Mouse (Mus musculus): ENCODE data around the gene Apoa4. TPM values are rescaled to one million over a fixed set of nuclear protein-coding genes. Genes with fewer than 3 reads are reported as not detected.

Apoa4 gene
- polyA plus RNA-seq, 2 experiments from 2014 or later, result not detected

DNA sequence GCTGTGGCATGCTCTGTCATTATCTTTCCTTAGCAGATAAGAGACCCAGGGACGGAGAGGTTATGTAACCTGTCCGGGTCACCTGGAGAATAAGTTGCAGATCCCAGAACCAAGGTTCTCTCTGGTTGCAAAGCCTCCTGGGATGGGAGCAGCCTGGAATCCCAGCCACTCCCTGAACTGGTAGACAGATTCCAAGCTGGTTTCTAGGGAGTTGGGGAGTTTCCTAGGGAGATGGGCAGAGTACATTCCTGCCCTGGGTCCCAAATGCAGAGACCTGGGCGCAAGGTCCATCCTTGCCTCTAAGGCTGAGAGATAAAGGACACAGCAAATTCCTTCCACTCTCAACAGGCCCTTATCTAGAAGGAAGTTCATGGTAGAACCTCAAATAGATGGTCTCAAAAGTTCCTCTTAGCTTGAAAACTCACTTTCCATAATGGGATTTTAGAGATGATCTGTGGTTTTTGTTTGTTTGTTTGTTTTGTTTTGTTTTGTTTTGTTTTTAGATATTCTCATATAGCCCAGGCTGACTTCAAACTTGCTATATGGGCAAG, 13.4 kb upstream of the Apoa4 start:
- no peak for ATAC-seq

DNA sequence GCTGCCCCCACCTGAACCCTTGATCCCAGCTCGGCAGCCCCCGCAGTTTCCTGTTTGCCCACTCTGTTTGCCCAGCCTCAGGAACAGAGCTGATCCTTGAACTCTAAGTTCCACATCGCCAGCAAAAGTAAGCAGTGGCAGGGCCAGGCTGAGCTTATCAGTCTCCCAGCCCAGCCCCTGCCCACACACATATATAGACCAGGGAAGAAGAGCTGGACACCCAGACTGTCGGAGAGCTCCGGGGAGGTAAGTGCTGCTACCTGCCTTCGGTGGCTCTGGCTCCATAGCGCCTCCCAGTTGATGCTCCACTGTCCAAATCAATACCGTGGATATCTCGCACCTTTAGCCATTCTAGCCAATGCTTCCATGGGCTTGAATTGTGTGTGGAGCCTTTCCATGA, 12.0 kb upstream of the Apoa4 start, which contains the start of gene Apoa1:
Gene Apoa1 (plus strand): TSS at position 90 of the 400 bp plus-strand sequence.
- no peak for ATAC-seq

DNA sequence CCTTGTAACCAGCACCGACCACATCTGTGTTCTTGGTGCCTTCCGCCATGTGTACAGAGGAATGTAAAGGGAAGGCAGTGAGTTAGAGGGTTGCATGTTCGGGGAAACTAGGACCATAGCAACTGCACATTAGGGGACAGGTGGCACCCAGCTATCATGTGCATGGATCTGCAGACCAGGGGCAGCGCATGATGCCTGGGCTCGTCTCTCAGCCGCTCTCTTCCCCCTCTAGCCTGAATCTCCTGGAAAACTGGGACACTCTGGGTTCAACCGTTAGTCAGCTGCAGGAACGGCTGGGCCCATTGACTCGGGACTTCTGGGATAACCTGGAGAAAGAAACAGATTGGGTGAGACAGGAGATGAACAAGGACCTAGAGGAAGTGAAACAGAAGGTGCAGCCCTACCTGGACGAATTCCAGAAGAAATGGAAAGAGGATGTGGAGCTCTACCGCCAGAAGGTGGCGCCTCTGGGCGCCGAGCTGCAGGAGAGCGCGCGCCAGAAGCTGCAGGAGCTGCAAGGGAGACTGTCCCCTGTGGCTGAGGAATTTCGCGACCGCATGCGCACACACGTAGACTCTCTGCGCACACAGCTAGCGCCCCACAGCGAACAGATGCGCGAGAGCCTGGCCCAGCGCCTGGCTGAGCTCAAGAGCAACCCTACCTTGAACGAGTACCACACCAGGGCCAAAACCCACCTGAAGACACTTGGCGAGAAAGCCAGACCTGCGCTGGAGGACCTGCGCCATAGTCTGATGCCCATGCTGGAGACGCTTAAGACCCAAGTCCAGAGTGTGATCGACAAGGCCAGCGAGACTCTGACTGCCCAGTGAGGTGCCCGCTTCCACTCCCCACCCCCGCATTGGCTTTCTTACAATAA, 10.7 kb upstream of the Apoa4 start:
- no peak for ATAC-seq

DNA sequence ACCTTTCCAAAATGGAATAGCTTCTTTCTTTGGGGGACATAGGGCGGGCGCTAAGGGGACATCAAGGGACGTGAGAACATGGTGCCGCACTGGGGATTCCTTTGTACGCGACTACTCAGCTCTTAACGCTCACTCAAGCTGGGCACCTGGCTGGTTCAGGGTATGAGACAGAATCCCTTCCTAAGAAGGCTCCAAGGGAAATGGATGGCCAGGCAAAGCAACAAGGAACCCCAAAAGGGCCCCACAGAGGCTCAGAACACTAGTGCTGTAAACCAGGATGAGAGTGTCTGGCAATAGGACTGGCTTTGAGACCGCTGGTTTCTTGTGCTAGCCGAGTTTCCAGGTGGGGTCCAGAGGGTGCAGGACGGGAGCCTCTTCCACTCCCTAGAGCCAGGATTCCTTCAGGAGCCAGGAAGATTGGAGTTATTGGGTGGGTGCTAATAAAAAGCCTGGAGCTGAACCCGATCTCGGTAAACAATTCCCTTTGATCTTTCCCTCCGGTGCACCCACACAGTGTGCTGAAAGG, 10.0 kb upstream of the Apoa4 start:
- ATAC-seq, result no peak

DNA sequence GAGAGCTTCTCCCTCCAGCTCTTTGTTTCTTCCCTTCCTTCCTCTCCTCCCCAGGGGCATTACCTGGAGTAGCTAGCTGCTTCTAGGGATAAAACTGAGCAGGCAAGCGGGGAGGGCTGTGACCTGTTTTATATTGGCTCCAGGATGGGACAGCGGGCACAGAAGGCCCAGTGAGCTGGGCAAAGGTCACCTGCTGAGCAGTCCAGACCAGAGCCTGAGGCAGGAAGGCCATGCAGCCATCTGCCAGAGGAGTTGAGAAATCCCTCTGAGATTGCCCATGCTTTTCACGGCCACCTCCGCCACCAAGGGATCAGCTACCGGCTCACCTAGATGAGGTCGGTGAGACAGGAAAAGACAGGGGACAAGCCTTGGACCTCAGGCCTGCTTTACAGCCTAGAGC, 5.3 kb upstream of the Apoa4 start:
- no peak for ATAC-seq

DNA sequence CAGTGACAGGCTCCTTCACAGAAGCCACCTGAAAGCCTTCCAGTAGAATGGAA, 5.1 kb upstream of the Apoa4 start, which contains the start of gene Apoc3:
Gene Apoc3 (minus strand): TSS at position 41 of the 53 bp plus-strand sequence.
- ATAC-seq, result no peak

DNA sequence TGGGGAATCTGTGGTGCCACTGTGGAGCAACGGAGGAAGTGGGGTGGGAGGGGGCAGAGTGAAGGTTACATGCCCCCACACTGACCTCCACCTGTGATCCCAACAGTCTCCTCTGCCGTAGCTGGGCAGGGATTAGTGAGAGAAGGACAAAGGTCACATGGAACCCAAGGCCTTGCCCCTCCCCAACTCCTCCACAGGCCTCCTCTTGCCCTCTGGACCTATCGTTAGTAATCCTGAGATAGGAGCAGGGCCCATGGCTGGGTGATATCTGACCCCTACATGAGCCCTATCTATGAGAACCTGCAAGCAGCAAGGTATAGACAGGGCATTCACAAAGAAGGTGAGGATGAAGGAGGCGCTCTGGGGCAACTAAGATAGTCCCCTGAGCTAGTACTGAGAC, 4.8 kb upstream of the Apoa4 start:
- no peak for ATAC-seq

DNA sequence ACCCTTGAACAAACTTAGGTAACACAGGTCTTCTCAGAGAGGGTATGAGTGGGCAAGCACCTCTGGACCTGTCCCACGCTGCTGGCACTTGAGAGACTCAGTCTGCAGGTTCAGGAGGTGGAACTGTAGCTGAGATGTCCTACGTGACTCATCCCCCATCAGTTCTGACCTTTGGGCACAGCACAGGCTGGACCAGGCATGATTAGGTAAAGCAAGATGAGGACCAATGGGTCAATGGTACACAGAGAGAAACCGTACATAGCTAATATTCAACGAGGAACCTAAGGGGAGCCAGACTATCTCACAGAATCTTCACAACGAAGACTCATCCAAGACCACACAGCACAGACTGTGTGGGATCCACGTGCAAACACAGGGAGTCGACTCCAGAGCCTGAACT, 1.6 kb upstream of the Apoa4 start:
- no peak for ATAC-seq

DNA sequence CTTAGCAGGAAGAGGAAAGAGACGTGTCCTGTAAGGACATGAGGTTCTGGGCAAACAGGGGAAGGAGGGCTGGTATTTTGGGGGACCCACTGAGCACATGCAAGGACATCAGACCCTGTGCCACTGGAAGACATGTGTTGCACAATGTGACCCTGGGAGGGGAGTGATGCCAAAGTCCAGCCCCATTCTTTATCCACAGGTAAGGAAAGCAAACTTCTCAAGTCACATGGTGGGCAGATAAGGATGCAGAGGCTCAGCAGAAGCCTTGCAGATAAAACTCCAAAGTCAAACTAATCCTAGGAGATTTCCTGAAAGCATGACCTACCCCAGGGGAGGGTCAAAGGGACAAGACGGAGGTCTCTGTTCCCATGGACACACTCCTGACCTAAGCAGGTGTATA, 1.3 kb downstream of the Apoa4 start:
- ATAC-seq, result no peak

DNA sequence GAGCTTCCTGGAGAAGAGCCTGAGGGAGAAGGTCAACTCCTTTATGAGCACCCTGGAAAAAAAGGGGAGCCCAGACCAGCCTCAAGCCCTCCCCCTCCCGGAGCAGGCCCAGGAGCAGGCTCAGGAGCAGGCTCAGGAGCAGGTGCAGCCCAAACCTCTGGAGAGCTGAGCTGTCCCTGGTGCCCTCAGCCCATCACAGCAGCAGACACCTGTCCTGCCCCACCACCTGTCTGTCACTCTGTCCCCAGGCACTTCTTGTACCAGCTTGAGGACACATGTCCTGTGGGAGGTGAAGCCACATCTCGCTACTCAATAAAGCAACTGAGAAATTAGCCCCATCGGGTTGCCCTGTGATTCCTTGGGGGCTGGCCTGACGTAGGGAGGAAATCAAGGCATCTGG, 2.6 kb downstream of the Apoa4 start:
- ATAC-seq, result no peak

DNA sequence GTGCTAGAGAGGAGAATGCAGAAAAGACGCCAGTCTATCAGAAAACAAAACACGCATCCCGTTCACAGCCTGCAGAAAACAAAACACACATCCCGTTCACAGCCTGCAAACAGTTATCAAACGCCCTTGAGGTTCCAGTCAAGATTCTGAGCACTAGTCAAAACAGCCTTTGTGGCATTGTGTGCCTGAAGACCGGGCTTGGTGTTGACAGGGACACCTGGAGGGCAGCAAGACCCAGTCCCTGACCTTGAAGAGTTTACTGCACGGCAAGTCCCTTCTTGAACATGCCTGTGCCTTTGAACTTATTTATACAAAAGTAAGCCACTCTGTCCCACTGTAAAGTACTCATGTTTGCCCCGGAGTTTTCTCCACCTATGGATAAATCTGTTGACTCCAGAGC, 3.1 kb downstream of the Apoa4 start:
- ATAC-seq, result no peak

DNA sequence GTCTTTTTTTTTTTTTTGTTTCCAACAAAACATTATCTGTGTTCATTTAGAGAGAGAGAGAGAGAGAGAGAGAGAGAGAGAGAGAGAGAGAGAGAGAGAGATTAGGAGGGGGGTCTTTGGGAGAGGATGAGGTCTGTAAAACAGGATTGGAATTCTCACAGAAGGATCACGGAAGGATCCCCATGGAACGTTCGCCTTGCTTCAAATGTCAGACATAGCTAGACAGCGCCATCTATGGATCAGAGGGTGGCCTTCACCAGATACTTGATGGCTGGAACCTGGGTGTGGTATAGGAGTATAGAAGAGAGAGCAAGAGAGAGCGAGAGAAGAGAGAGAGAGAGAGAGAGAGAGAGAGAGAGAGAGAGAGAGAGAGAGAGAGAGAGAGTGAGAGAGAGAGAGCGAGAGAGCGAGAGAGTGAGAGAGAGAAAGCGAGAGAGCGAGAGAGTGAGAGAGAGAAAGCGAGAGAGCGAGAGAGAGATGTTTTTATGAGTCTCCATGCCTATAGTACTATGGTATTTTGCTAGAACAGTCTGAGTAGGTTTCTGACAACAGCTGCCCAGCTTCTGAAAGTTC, 6.3 kb downstream of the Apoa4 start:
- no peak for ATAC-seq

DNA sequence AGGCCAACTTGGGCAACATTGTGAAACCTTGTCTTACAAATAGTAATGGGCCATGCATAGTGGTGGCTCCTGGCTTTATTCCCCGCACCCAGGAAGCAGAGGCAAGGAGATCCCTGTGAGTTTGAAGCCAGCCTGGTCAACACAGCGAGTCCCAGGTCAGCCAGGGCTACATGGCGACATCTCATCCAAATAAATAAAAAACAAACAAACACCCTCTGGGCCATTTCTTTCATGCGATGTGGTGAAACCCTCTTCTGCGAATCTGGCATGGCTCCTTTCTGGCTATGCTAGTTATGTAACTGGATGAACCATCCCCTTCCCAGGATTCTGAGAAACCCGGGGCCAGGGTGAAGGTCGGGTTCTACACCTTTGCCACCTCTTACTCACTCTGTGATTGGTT, 15.7 kb downstream of the Apoa4 start:
- ATAC-seq, result no peak

DNA sequence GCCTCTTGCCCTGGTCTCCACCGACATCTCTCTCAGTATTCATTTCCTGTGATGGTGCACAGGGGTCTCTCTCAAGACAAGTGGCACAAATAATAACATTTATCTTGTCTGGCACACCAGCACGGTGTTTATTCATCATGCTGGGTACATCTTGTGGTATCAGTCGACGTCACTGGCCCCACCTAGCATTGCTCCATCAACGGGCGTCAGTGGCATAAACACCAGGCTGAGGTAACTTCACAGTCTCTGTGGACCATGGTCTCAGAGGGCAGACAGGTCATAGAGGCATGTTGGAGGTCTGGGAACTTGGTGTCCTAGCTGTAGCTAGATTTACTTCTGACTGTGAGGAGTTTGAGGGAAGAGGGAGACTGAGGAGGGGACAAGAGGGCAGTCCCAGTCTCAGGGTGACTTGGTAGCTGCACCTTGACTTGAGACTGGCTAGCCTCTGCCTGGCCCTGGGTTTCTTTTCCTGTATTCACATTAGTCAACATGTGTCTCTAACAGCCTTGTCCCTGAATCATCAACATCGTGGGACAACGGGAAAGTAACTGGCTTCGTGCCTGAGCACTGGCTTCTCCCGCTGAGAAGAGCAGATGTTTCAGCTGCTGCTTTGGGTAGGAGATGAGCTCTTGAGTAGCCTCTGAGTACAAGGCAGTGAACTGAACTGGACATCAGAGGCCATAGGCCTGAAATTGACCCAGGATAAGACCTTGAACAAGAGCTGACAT, 16.3 kb downstream of the Apoa4 start:
- ATAC-seq, result no peak

DNA sequence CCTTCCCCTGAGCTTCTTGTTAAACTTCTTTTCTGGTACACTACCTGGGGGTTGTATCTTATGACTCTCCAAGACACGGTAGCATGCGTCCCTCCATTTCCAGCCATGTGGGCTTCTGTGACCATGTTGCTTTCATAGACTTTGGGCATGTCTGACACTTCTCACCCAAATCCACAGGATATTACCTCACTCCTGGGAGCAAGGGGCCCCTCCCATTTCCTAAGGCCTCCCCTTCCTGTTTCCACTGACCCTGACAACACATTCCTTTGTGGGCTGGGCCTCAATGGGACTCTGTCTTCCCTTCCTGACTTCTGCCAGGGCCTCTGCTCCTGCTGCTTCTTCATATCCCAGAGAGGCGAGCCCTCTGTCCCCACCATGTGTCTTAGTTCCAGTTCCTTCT, 17.1 kb downstream of the Apoa4 start:
- ATAC-seq, result no peak

DNA sequence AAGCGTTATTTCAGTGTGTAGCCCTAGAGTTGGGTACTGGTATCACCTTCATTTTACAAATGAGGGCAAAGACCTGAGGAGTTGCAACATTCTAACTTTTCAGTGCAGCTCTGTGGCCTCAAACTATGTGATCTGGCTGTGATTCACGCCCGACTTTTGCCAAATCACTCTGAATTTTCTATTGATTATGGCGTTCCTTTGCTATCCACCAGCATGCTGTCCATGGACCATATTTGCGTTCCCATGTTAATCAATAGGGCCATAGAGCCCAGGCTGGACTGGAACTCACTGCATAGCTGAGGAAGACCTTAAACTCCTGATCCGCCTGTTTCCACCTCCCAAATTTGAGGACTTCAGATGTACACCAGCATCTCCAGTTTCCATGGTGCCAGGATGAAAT, 18.6 kb downstream of the Apoa4 start:
- ATAC-seq, result no peak

DNA sequence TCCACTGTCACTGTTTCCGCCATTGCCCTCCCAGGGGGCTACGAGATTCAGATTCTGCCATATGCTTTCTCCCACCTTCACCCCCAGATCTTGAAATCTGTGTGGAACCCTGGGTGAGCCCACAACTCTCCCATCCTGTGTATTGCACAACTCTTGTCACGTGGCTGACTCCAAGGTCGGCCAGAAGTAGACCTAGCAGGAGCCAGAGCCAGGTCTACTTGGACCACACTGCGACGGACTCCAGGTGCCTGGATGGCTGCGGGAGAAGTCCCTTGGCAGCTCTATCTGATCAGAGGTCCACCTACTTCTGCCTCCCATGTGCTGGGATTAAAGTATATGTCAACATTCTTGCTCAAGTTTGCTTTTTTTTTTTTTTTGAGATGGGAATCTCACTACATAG, 20.6 kb downstream of the Apoa4 start:
- no peak for ATAC-seq

DNA sequence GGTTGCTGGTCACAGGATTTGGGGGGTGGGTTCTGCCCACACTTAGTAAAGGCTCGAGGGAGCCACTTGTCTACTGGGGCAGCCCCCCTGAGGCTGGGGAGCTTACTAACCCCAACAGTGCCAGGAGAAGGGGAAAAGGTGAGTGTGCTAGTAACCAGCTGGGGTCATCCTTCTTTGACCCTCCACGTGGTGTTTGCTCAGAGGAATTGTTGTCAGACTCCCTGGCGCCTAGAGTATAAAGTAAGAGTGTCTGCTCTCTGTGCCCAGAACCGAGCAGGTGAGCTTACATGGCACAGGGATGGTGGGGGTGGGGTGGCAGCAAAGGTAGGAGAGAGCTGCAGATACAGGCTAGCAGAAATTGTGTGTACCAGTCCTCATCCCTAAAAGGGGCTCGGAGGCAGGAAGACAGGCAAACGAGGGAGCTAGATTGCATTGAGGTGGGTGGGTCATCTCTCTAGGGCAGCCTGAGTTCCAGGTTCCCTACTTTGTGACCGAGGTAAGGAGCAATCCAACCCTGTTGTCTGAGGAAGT, 27.9 kb downstream of the Apoa4 start, which contains the start of gene Apoa5:
Gene Apoa5 (plus strand): TSS at position 291 of the 531 bp plus-strand sequence.
- ATAC-seq, result no peak

DNA sequence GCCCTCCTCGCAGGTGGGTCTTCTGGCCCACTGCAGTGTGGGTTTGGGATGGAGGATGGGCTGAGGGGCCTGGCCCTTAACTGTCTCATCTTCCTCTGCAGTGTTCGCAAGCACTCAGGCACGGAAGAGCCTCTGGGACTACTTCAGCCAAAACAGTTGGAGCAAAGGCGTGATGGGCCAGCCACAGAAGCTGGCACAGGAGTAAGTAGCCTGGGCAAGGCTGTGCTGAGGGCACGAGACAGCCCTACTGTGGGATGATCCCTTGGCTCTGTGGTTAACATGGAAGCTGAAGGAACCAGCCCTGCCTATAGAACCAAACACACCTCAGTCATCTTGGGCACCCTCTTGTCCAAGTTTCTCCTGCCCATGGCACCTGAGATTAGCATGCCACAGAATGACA, 28.6 kb downstream of the Apoa4 start:
- no peak for ATAC-seq

DNA sequence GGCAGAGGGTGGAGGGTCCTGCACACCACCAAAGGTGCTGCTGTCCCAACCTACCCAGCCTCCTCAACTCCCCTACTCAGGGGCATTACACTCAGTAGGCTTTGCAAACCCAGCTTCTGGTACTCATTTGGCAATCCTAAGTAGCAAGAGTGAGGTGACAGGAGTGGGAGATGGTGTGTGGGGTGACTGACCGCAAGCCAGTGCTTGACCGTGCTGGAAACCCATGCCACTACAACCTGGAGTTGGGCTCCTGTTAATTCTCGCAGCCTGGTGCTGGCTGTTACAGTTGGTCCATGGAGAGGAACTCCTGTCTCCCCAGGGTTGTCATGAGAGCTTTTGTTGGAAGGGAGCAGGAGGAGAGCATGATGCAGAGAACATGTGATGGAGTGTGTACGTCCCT, 30.3 kb downstream of the Apoa4 start:
- no peak for ATAC-seq

DNA sequence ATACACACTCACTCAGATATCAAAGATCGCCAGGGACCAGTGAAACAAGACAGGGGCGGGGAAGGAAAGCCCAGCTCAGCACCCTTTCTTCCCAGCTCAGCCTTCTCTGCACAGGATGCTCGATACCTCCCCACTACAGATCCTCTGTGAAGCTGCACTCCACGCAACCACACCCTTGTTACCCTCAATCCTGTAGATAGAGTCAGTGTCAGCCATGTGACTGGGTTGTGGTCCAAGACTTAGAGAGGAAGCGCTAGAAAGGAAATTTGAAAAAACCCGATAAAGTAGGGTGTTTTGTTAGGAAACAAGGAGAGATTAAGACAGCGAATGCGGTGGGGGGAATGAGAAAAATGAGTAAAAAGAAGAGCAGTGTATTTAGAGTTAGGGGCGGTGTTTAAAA, 31.6 kb downstream of the Apoa4 start:
- peak; percentile 35 for ATAC-seq

DNA sequence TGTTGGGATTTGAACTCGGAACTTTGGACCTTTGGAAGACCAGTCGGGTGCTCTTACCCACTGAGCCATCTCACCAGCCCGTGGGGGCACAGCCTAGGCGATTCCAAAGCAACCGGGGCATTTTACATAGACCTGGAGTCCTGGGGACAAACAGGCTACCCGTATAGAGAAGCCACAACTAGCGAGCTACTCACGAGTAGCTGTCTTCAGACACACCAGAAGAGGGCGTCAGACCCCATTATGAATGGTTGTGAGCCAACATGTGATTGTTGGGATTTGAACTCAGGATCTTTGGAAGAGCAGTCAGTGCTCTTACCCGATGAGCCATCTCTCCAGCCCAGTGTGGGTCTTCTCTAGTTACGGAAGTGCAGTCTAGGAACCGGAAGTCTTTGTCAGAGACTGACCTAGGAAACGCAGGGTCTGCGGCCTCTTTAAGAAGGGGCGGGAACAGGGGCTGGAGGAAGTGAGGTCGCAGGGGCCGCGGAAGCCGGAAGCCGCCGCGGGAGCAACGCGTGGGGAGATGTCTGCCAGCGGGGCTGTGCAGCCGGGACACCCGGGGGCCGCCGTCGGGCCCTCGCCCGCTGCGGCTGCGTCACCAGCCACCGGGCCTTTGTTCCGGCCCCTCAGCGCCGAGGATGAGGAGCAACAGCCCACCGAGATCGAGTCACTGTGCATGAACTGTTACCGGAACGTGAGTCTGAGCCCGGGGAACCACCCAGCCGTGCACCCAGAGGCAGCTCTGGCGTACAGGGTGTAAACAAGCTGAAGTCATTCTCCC, 32.4 kb downstream of the Apoa4 start, which contains the start of gene Zpr1:
Gene Zpr1 (plus strand): TSS at position 388 of the 778 bp plus-strand sequence.
- ATAC-seq, result peak; percentile 95

DNA sequence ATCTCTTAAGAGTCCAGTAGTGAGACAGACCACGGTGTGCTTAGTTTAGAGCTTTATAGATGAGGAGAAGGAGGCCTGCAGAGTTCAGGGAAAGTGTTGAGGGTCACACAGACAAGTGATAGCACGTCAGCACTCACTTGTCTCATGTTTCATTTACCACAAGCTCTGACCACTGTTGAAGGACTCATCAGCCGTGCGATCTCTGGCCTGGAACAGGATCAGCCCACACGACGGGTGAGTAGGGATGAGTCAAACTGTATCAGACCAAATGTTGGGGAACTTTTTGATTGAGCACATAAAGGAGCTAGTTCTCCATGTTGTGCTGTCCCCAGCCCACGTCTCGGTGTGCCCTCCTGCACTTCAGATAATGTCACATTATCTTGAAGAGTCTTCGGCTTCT, 34.0 kb downstream of the Apoa4 start:
- ATAC-seq, result no peak
